Mouse (Mus musculus) layer of hippocampus, adult 8-10 months (tissue): ENCODE data around the gene Uhrf1bp1. TPM values are rescaled to one million over a fixed set of nuclear protein-coding genes. Genes with fewer than 3 reads are reported as not detected.

ENCODE experiments used
- DNase-seq, 2 experiments: peaks; one replicate each; pipeline ENCODE4 v3.0.0; 2022; ENCODE audit warnings: low spot score in 2 of 2
- total RNA-seq, 4 experiments: library from RNA; stranded (reverse); gene quantifications; 2 replicates each; pipeline ENCODE4 v1.2.4; 2022

The Uhrf1bp1 gene
- total RNA-seq, 4 experiments from 2014 or later: 17.5 to 20.4 (median 18.4) TPM

GRCm38 (mm10) chr17:27947155-27947554 lies 90.9 kb downstream of the Uhrf1bp1 start:
- no peak for DNase-seq

Other genes with a start within 250 kb of the Uhrf1bp1 start
- 100 to 1,000 TPM; 470 to 533 (median 501) TPM for gene Nudt3, start 232.9 kb upstream of the Uhrf1bp1 start, total RNA-seq
- gene RPS10-NUDT3, start 221.2 kb upstream of the Uhrf1bp1 start, total RNA-seq: 1 to 10 TPM in 1 of 4 experiments, not detected in 3; 1.6 TPM
- 100 to 1,000 TPM; 403 to 610 (median 491) TPM for gene Rps10, start 219.8 kb upstream of the Uhrf1bp1 start, total RNA-seq
- gene Pacsin1, start 200.9 kb upstream of the Uhrf1bp1 start, total RNA-seq: 100 to 1,000 TPM; 308 to 331 (median 324) TPM
- gene Spdef, start 127.5 kb upstream of the Uhrf1bp1 start, total RNA-seq: under 1 TPM in 3 of 4 experiments, not detected in 1; 0.25 to 0.63 (median 0.31) TPM
- 100 to 1,000 TPM; 176 to 194 (median 184) TPM for gene D17Wsu92e, start 35.8 kb upstream of the Uhrf1bp1 start, total RNA-seq
- 10 to 100 TPM; 39.0 to 49.8 (median 42.1) TPM for gene Snrpc, start 18.3 kb upstream of the Uhrf1bp1 start, total RNA-seq
- gene Anks1, start 52.9 kb downstream of the Uhrf1bp1 start, total RNA-seq: 10 to 100 TPM; 40.2 to 47.4 (median 41.6) TPM
- gene Taf11, start 53.4 kb downstream of the Uhrf1bp1 start, total RNA-seq: 10 to 100 TPM; 33.2 to 40.6 (median 37.4) TPM
- 1 to 10 TPM in 1 of 4 experiments, under 1 TPM in 3; 0.97 to 2.2 (median 0.99) TPM for gene Tcp11, start 224.2 kb downstream of the Uhrf1bp1 start, total RNA-seq